ENCODE assay signal across 11 mouse cellular contexts in the genomic region with DNA sequence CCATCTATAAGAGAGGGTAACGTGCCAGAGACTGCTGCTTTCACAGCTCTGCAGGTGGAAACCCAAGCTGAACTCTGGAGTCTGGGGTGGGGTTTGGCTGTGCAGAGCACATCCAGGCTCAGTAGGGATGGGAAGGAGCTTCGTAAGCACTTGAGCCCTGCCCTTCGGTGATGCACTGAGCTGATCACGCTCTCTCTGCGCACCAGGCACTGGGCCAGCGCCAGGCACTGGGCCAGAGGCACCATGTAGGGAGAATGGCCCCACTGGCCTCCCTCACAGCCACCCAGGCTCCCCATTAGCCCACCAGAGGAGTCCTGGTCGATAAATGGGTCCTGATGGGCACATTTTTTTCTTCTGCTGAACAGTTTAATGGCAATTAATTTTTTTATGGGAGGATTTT. TPM values are rescaled to one million over a fixed set of nuclear protein-coding genes. Genes with fewer than 3 reads are reported as not detected.
DNase-seq lines count a peak whose midpoint lies in the region; ATAC-seq and TF ChIP-seq lines count a peak whose summit lies in the region.
"Had no signal": no experiment of that assay in that cellular context is flagged by ENCODE, and none has a peak within 500 bp of the region (broad histone marks: within the 10 kb centered on the region; RNA-seq: fewer than 3 reads in every experiment).

No protein-coding gene starts in this region.

- 0 out of 2 replicates have a peak, but pooled peaks have one; percentile 16 for ATAC-seq in heart, embryonic 14.5 days (ENCODE audit: insufficient number of reproducible peaks, insufficient read depth, low FRiP score, low read depth)
- 0 out of 2 replicates have a peak, but pooled peaks have one; percentile 45 for ATAC-seq in lung, embryonic 15.5 days (ENCODE audit: borderline replicate concordance, extremely low read depth, low FRiP score, low TSS enrichment)

- H3K4me1 ChIP-seq in heart, embryonic 14.5 days (ENCODE audit: control insufficient read depth in 2 of 2, insufficient read depth in 2 of 2, low read length in 2 of 2): peaks cover 0 to 2% of the 10 kb centered on the region in 2 experiments; a peak in 1 of 4 replicates
- H3K4me1 ChIP-seq in lung, embryonic 15.5 days: peaks cover 13% of the 10 kb centered on the region
- no peaks in the 10 kb centered on the region for H3K4me1 ChIP-seq in lung, adult 2 months (ENCODE audit: control insufficient read depth, insufficient read depth, low read length)

- DNase-seq in heart, adult 11 months: no peak
- DNase-seq in lung, adult 2 months: no peak
- DNase-seq in brain, adult 2 months (ENCODE audit: low read depth, low spot score): peak; percentile 52
- peak; percentile 58 for DNase-seq in lung, postnatal 10 days
- no peak for DNase-seq in urinary bladder, adult 2 months (ENCODE audit: low spot score)
- DNase-seq: thymus, postnatal 14 days had no signal

- H3K4me2 ChIP-seq in heart, embryonic 14.5 days (ENCODE audit: low read length): no peak overlapping the region
- H3K4me2 ChIP-seq in lung, embryonic 15.5 days: no peak overlapping the region
- H3K4me2 ChIP-seq: liver, embryonic 11.5 days had no signal

- no peaks in the 10 kb centered on the region for H3K27me3 ChIP-seq in heart, embryonic 14.5 days (ENCODE audit: control insufficient read depth, insufficient read depth, low read length)
- no peaks in the 10 kb centered on the region for H3K27me3 ChIP-seq in lung, embryonic 15.5 days

- no peak overlapping the region for H3K9ac ChIP-seq in heart, embryonic 14.5 days (ENCODE audit: low read length)
- H3K9ac ChIP-seq in lung, embryonic 15.5 days: no peak overlapping the region

- WGBS in heart, embryonic 14.5 days: 61% methylated on average over 7 of the region's 7 CpGs
- WGBS in lung, embryonic 15.5 days: 39% methylated on average over 7 of the region's 7 CpGs
- WGBS in lung, adult 2 months: 45% methylated on average over 7 of the region's 7 CpGs

- H3K9me3 ChIP-seq in heart, embryonic 14.5 days (ENCODE audit: control insufficient read depth, low read length): no peaks in the 10 kb centered on the region
- no peaks in the 10 kb centered on the region for H3K9me3 ChIP-seq in lung, embryonic 15.5 days
- H3K9me3 ChIP-seq: G1E had no signal

- H3K36me3 ChIP-seq in heart, embryonic 14.5 days (ENCODE audit: control insufficient read depth, insufficient read depth, low read length): no peaks in the 10 kb centered on the region
- no peaks in the 10 kb centered on the region for H3K36me3 ChIP-seq in lung, embryonic 15.5 days
- H3K36me3 ChIP-seq: G1E had no signal

- H3K27ac ChIP-seq in heart, embryonic 14.5 days (replicated peaks in 1 of 2; ENCODE audit: control insufficient read depth in 1 of 2, insufficient read depth in 1 of 2, low read depth in 2 of 2, low read length in 2 of 2): no peak overlapping the region
- no peak overlapping the region for H3K27ac ChIP-seq in lung, embryonic 15.5 days
- H3K27ac ChIP-seq: layer of hippocampus, adult 2 months had no signal

- TF ChIP-seq POLR2A in lung, adult 2 months (IDR thresholded peaks at IDR 0.05; ENCODE audit: borderline replicate concordance, extremely low read depth, low read depth, low read length): no peak

- H3K4me3 ChIP-seq in heart, embryonic 14.5 days (ENCODE audit: control insufficient read depth in 1 of 2, insufficient read depth in 1 of 2, low read depth in 1 of 2, low read length in 2 of 2): no peak overlapping the region
- no peak overlapping the region for H3K4me3 ChIP-seq in lung, embryonic 15.5 days
- H3K4me3 ChIP-seq in lung, adult 2 months (replicated peaks; ENCODE audit: extremely low read depth, low read depth, low read length): no peak overlapping the region
- H3K4me3 ChIP-seq: layer of hippocampus, adult 2 months had no signal

- no peak for TF ChIP-seq CTCF in lung, adult 2 months (IDR thresholded peaks at IDR 0.05; ENCODE audit: insufficient read depth, low read length)

RNA-seq across cellular contexts. Expression of a gene that starts 8.6 kb away (rescaled TPM):
- polyA plus RNA-seq in heart, embryonic 14.5 days (2014; fragmentation: Nextera tagmentation; extraction: Ambion mirVana): 0.16 and 0.24 TPM in 2 replicates
- 0.31 and 0.34 TPM in 2 replicates for polyA plus RNA-seq in lung, embryonic 15.5 days (2015; fragmentation: Nextera tagmentation; extraction: Ambion mirVana)
- polyA plus RNA-seq in lung, adult 2 months (2012; rRNA removed): 6.6 and 7.9 TPM in 2 replicates
- polyA plus RNA-seq in urinary bladder, adult 2 months (2012; rRNA removed): 1.0 and 1.3 TPM in 2 replicates
- polyA plus RNA-seq: G1E; liver, embryonic 11.5 days had no signal

RNA-seq across cellular contexts. Expression of a gene that starts 29.5 kb away (rescaled TPM):
- 36.5 and 36.9 TPM in 2 replicates for polyA plus RNA-seq in heart, embryonic 14.5 days (2014; fragmentation: Nextera tagmentation; extraction: Ambion mirVana)
- polyA plus RNA-seq in lung, embryonic 15.5 days (2015; fragmentation: Nextera tagmentation; extraction: Ambion mirVana): 54.6 and 55.3 TPM in 2 replicates
- 49.9 and 56.2 TPM in 2 replicates for polyA plus RNA-seq in lung, adult 2 months (2012; rRNA removed)
- 17.1 and 20.7 TPM in 2 replicates for polyA plus RNA-seq in urinary bladder, adult 2 months (2012; rRNA removed)

RNA-seq across cellular contexts. Expression of a gene that starts 48.5 kb away (rescaled TPM):
- 10.4 and 11.8 TPM in 2 replicates for polyA plus RNA-seq in heart, embryonic 14.5 days (2014; fragmentation: Nextera tagmentation; extraction: Ambion mirVana)
- 22.8 and 24.5 TPM in 2 replicates for polyA plus RNA-seq in lung, embryonic 15.5 days (2015; fragmentation: Nextera tagmentation; extraction: Ambion mirVana)
- polyA plus RNA-seq in lung, adult 2 months (2012; rRNA removed): 20.4 and 24.5 TPM in 2 replicates
- polyA plus RNA-seq in urinary bladder, adult 2 months (2012; rRNA removed): 19.1 and 20.6 TPM in 2 replicates

Comparison
In these comparisons a context has a peak if more than half of its experiments do, and no peak if none do; other contexts are left out.
1. DNase-seq: peak in brain, adult 2 months (single experiment) and lung, postnatal 10 days (single experiment); none in heart, adult 11 months (single experiment), lung, adult 2 months (single experiment) and urinary bladder, adult 2 months (single experiment).